In genomic region chr8:106608425-106608824, GRCm38 (mm10) we compare ENCODE assay signal across 19 mouse cellular contexts. TPM values are rescaled to one million over a fixed set of nuclear protein-coding genes. Genes with fewer than 3 reads are reported as not detected.
DNase-seq lines count a peak whose midpoint lies in the region; ATAC-seq and TF ChIP-seq lines count a peak whose summit lies in the region.
"Had no signal": no experiment of that assay in that cellular context is flagged by ENCODE, and none has a peak within 500 bp of the region (broad histone marks: within the 10 kb centered on the region; RNA-seq: fewer than 3 reads in every experiment).

No protein-coding gene starts in this region.

- 25% methylated on average over 3 of the region's 3 CpGs for WGBS in lung, embryonic 14.5 days
- WGBS in lung, adult 2 months, result 31% methylated on average over 3 of the region's 3 CpGs
- WGBS in embryonic facial prominence, embryonic 15.5 days, result 43% methylated on average over 3 of the region's 3 CpGs
- 19% methylated on average over 3 of the region's 3 CpGs for WGBS in small intestine, adult 2 months

- H3K36me3 ChIP-seq in lung, embryonic 14.5 days (ENCODE audit: insufficient read depth), result no peaks in the 10 kb centered on the region
- H3K36me3 ChIP-seq in E14TG2a.4 (ENCODE audit: insufficient read depth, low read length), result peaks cover 65% of the 10 kb centered on the region
- no peaks in the 10 kb centered on the region for H3K36me3 ChIP-seq in embryonic facial prominence, embryonic 15.5 days
- peaks cover 21% of the 10 kb centered on the region for H3K36me3 ChIP-seq in small intestine, adult 2 months (ENCODE audit: control insufficient read depth, insufficient read depth, low read length)
- H3K36me3 ChIP-seq: forebrain, embryonic 12.5 days; heart, embryonic 10.5 days; midbrain, embryonic 12.5 days had no signal

- no peak overlapping the region for H3K4me3 ChIP-seq in lung, embryonic 14.5 days (ENCODE audit: low read depth, low read length)
- H3K4me3 ChIP-seq in lung, adult 2 months (replicated peaks; ENCODE audit: extremely low read depth, low read depth, low read length), result no peak overlapping the region
- H3K4me3 ChIP-seq in E14TG2a.4 (replicated peaks; ENCODE audit: low read length), result peak overlapping the region; percentile 60
- H3K4me3 ChIP-seq in embryonic facial prominence, embryonic 15.5 days (replicated peaks), result no peak overlapping the region
- no peak overlapping the region for H3K4me3 ChIP-seq in small intestine, adult 2 months (ENCODE audit: low read depth, low read length)
- H3K4me3 ChIP-seq: forebrain, embryonic 12.5 days; heart, embryonic 10.5 days; midbrain, embryonic 12.5 days had no signal

- peaks cover 5% of the 10 kb centered on the region; the same call in 1 of the 2 replicates for H3K4me1 ChIP-seq in lung, embryonic 14.5 days (ENCODE audit: insufficient read depth)
- H3K4me1 ChIP-seq in lung, adult 2 months (ENCODE audit: control insufficient read depth, insufficient read depth, low read length), result peaks cover 9% of the 10 kb centered on the region
- peaks cover 93% of the 10 kb centered on the region for H3K4me1 ChIP-seq in E14TG2a.4 (replicated peaks; ENCODE audit: low read depth, low read length)
- peaks cover 20% of the 10 kb centered on the region for H3K4me1 ChIP-seq in embryonic facial prominence, embryonic 15.5 days
- H3K4me1 ChIP-seq in small intestine, adult 2 months (ENCODE audit: control insufficient read depth, insufficient read depth, insufficient read length, low read length), result peaks cover 38% of the 10 kb centered on the region

- peaks cover 36% of the 10 kb centered on the region for H3K27me3 ChIP-seq in lung, embryonic 14.5 days (ENCODE audit: insufficient read depth, low read length)
- no peaks in the 10 kb centered on the region for H3K27me3 ChIP-seq in E14TG2a.4 (ENCODE audit: insufficient read depth, low read length)
- peaks cover 32% of the 10 kb centered on the region for H3K27me3 ChIP-seq in embryonic facial prominence, embryonic 15.5 days
- H3K27me3 ChIP-seq in small intestine, adult 2 months (ENCODE audit: control insufficient read depth, insufficient read depth, low read length), result no peaks in the 10 kb centered on the region

- TF ChIP-seq POLR2A in lung, adult 2 months (IDR thresholded peaks at IDR 0.05; ENCODE audit: borderline replicate concordance, extremely low read depth, low read depth, low read length), result no peak
- no peak for TF ChIP-seq POLR2A in small intestine, adult 2 months (IDR thresholded peaks at IDR 0.05; ENCODE audit: low read depth, low read length)

- H3K9ac ChIP-seq in lung, embryonic 14.5 days, result no peak overlapping the region
- no peak overlapping the region for H3K9ac ChIP-seq in embryonic facial prominence, embryonic 15.5 days
- H3K9ac ChIP-seq: forebrain, embryonic 12.5 days; midbrain, embryonic 12.5 days had no signal

- H3K27ac ChIP-seq in lung, embryonic 14.5 days (ENCODE audit: low read depth), result peak overlapping the region; percentile 55; the same call in 1 of the 2 replicates
- peak overlapping the region; percentile 17; the same call in 1 of the 2 replicates for H3K27ac ChIP-seq in embryonic facial prominence, embryonic 15.5 days (replicated peaks)
- H3K27ac ChIP-seq in small intestine, adult 2 months (ENCODE audit: insufficient read depth, low read depth, low read length), result peak overlapping the region; percentile 68
- H3K27ac ChIP-seq: forebrain, embryonic 12.5 days; heart, embryonic 10.5 days; midbrain, embryonic 12.5 days had no signal

- no peaks in the 10 kb centered on the region for H3K9me3 ChIP-seq in lung, embryonic 14.5 days (ENCODE audit: low read depth, low read length)
- no peaks in the 10 kb centered on the region for H3K9me3 ChIP-seq in E14TG2a.4 (ENCODE audit: low read length)
- H3K9me3 ChIP-seq in embryonic facial prominence, embryonic 15.5 days (replicated peaks), result no peaks in the 10 kb centered on the region
- H3K9me3 ChIP-seq: forebrain, embryonic 12.5 days; heart, embryonic 10.5 days; midbrain, embryonic 12.5 days had no signal

- ATAC-seq in lung, embryonic 14.5 days (ENCODE audit: insufficient read depth), result no peak
- ATAC-seq in embryonic facial prominence, embryonic 15.5 days (ENCODE audit: insufficient number of reproducible peaks, low FRiP score, low TSS enrichment, low read depth), result no peak
- no peak for ATAC-seq in megakaryocyte-erythroid progenitor cell, adult 5-6 weeks (replicated peaks; ENCODE audit: low FRiP score, low TSS enrichment, poor library complexity, severe bottlenecking)
- ATAC-seq: hindbrain, embryonic 16.5 days had no signal

- H3K4me2 ChIP-seq in lung, embryonic 14.5 days, result no peak overlapping the region
- H3K4me2 ChIP-seq in embryonic facial prominence, embryonic 15.5 days (replicated peaks), result no peak overlapping the region
- H3K4me2 ChIP-seq: forebrain, embryonic 12.5 days; midbrain, embryonic 12.5 days had no signal

- no peak for TF ChIP-seq CTCF in lung, embryonic 14.5 days (IDR thresholded peaks at IDR 0.05; ENCODE audit: low read depth)
- TF ChIP-seq CTCF in lung, adult 2 months (IDR thresholded peaks at IDR 0.05; ENCODE audit: insufficient read depth, low read length), result no peak
- no peak for TF ChIP-seq CTCF in E14TG2a.4 (conservative IDR thresholded peaks at IDR 0.05; ENCODE audit: low read length)
- no peak for TF ChIP-seq CTCF in small intestine, adult 2 months (IDR thresholded peaks at IDR 0.05; ENCODE audit: extremely low read depth, insufficient read length, insufficient replicate concordance, low read depth, low read length)

- no peak for DNase-seq in lung, embryonic 14.5 days
- DNase-seq in lung, adult 2 months, result no peak
- DNase-seq in Muller cell, postnatal 12 days (ENCODE audit: inconsistent ontology term), result no peak
- no peak for DNase-seq in spleen, postnatal 14 days (ENCODE audit: low spot score in 2 of 2)
- DNase-seq: adrenal gland, postnatal 25 days; cerebellum, adult 9-10 months; kidney, adult 18-20 months; kidney, postnatal 10 days; left cerebral cortex, postnatal 4 days; right cerebral cortex, postnatal 14 days; spleen, adult 18-20 months had no signal

RNA-seq across cellular contexts. Expression of gene Cdh1, which starts 5.3 kb away (rescaled TPM):
- 85.3 and 89.8 TPM in 2 replicates for polyA plus RNA-seq in lung, embryonic 14.5 days (2014; fragmentation: Nextera tagmentation; extraction: Ambion mirVana)
- 124 and 140 TPM in 2 replicates for polyA plus RNA-seq in lung, adult 2 months (2012; rRNA removed)
- 60.8 and 72.0 TPM in 2 replicates for polyA plus RNA-seq in embryonic facial prominence, embryonic 15.5 days (2015; fragmentation: Nextera tagmentation; extraction: Ambion mirVana)
- polyA plus RNA-seq in small intestine, adult 2 months (2012; rRNA removed), result 88.3 and 234 TPM in 2 replicates
- total RNA-seq in megakaryocyte-erythroid progenitor cell, adult 5-6 weeks (2014; fragmentation: Nextera tagmentation), result not detected in 2 replicates
- total RNA-seq in megakaryocyte-erythroid progenitor cell, adult 5-6 weeks (2017), result 0.61 TPM in 1 of 2 replicates, not detected in the other

RNA-seq across cellular contexts. Expression of gene Gm10073, which starts 35.2 kb away (rescaled TPM):
- polyA plus RNA-seq in lung, embryonic 14.5 days (2014; fragmentation: Nextera tagmentation; extraction: Ambion mirVana), result 10.1 and 11.4 TPM in 2 replicates
- polyA plus RNA-seq in lung, adult 2 months (2012; rRNA removed), result 21.8 and 38.0 TPM in 2 replicates
- 11.1 and 22.1 TPM in 2 replicates for polyA plus RNA-seq in embryonic facial prominence, embryonic 15.5 days (2015; fragmentation: Nextera tagmentation; extraction: Ambion mirVana)
- polyA plus RNA-seq in small intestine, adult 2 months (2012; rRNA removed), result 78.0 and 81.0 TPM in 2 replicates
- total RNA-seq in megakaryocyte-erythroid progenitor cell, adult 5-6 weeks (2014; fragmentation: Nextera tagmentation), result 32.9 and 41.2 TPM in 2 replicates
- 12.5 and 19.6 TPM in 2 replicates for total RNA-seq in megakaryocyte-erythroid progenitor cell, adult 5-6 weeks (2017)

Comparison
In these comparisons a context has a peak if more than half of its experiments do, and no peak if none do; other contexts are left out.
1. H3K27ac ChIP-seq: peak in every context shown above with its lines; median percentile 68 in small intestine, adult 2 months; 55 in lung, embryonic 14.5 days; 17 in embryonic facial prominence, embryonic 15.5 days.